Comparison of ENCODE assay signal across 8 mouse cellular contexts in the genomic region with DNA sequence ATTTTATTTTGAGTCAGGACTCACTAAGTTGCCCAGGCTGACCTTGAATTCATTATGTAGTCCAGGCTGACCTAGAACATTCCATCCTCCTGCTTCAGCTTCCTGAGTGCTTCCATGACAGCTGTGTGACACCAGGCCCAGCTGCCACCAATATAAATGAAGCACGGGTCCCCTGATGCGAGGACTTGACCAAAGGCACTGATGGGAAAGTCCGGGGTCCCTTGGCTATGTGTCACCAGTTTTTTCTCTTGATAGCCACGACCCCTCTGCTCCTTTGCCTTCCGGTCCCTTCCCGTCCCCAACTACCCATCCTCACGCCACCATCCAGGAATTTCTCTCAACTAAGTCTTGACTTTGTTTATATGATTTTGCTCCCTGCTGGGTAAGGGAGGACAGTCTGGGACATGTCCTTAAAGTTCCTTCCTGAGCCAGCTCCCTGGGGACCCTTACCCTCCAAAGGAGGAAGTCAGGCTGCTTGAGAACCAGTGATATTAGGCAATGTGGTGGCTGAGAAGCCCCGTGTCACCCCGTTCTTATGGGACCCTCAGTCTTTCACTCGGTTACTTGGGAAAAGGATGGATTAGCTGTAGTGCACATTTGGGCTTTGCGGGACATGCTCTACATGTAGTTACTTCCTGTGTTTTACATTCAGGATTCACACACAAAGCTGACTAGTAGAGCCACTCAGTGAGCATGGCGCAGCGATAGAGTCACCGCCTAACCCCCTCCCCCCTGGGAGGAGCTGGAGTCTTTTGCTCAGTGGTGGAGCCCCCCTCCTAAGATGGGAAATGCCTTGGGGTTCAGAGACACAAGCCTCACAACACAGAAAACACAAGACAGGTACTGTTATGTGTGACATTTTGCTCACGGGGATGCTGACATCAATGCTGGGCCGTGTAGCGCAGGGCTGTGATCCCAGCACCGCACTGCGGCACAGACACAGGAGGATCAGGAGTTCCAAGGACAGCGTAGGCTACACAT. TPM values are rescaled to one million over a fixed set of nuclear protein-coding genes. Genes with fewer than 3 reads are reported as not detected.
DNase-seq lines count a peak whose midpoint lies in the region; ATAC-seq lines count a peak whose summit lies in the region.

No protein-coding gene starts in this region.

- 20% methylated on average over 20 of the region's 20 CpGs for whole genome bisulfite sequencing in forebrain, embryonic 15.5 days
- WGBS in hindbrain, embryonic 16.5 days: 19% methylated on average over 20 of the region's 20 CpGs
- 22% methylated on average over 20 of the region's 20 CpGs for WGBS in midbrain, embryonic 12.5 days

- H3K4me1 ChIP-seq in forebrain, embryonic 15.5 days: peaks cover 26% of the 10 kb centered on the region
- peaks cover 15% of the 10 kb centered on the region for H3K4me1 ChIP-seq in hindbrain, embryonic 16.5 days (ENCODE audit: control insufficient read depth, insufficient read depth, low read depth, low read length)
- peaks cover 18% of the 10 kb centered on the region for H3K4me1 ChIP-seq in midbrain, embryonic 12.5 days

- peak overlapping the region; percentile 86 for H3K4me2 ChIP-seq in forebrain, embryonic 15.5 days (replicated peaks)
- peak overlapping the region; percentile 64 for H3K4me2 ChIP-seq in hindbrain, embryonic 16.5 days (ENCODE audit: low read length)
- peak overlapping the region; percentile 80 for H3K4me2 ChIP-seq in midbrain, embryonic 12.5 days (replicated peaks)

- peak; percentile 65 for DNase-seq in retina, postnatal 1 day
- no peak for DNase-seq in retina, embryonic 14.5 days (ENCODE audit: low spot score)
- peak; percentile 33 to 52 for DNase-seq in cerebellum, adult 18-20 months
- DNase-seq in left cerebral cortex, postnatal 4 days: peak; percentile 26
- peak; percentile 58 for DNase-seq in thymus, postnatal 25 days

- H3K27ac ChIP-seq in forebrain, embryonic 15.5 days (replicated peaks): peak overlapping the region; percentile 100
- peak overlapping the region; percentile 75 for H3K27ac ChIP-seq in hindbrain, embryonic 16.5 days (ENCODE audit: low read depth, low read length)
- H3K27ac ChIP-seq in midbrain, embryonic 12.5 days (replicated peaks): peak overlapping the region; percentile 99

- H3K36me3 ChIP-seq in forebrain, embryonic 15.5 days: no peaks in the 10 kb centered on the region
- H3K36me3 ChIP-seq in hindbrain, embryonic 16.5 days (ENCODE audit: control insufficient read depth, insufficient read depth, low read length): no peaks in the 10 kb centered on the region; the same call in 1 of the 2 replicates
- H3K36me3 ChIP-seq in midbrain, embryonic 12.5 days: peaks cover 19% of the 10 kb centered on the region; the same call in 1 of the 2 replicates

- intact Hi-C loops in left cerebral cortex, postnatal 4 days (cut with DNase I): no loop called here

- peak overlapping the region; percentile 65 for H3K4me3 ChIP-seq in forebrain, embryonic 15.5 days
- peak overlapping the region; percentile 56 for H3K4me3 ChIP-seq in hindbrain, embryonic 16.5 days (ENCODE audit: low read length)
- H3K4me3 ChIP-seq in midbrain, embryonic 12.5 days: peak overlapping the region; percentile 66

- ATAC-seq in forebrain, embryonic 15.5 days (replicated peaks): peak; percentile 34
- peak; percentile 24 for ATAC-seq in hindbrain, embryonic 16.5 days
- ATAC-seq in midbrain, embryonic 12.5 days (ENCODE audit: low FRiP score, low read depth): peak; percentile 45

- H3K9me3 ChIP-seq in forebrain, embryonic 15.5 days: no peaks in the 10 kb centered on the region
- no peaks in the 10 kb centered on the region for H3K9me3 ChIP-seq in hindbrain, embryonic 16.5 days (ENCODE audit: control insufficient read depth, low read length)
- H3K9me3 ChIP-seq in midbrain, embryonic 12.5 days: no peaks in the 10 kb centered on the region

- H3K9ac ChIP-seq in forebrain, embryonic 15.5 days (replicated peaks): peak overlapping the region; percentile 62
- H3K9ac ChIP-seq in hindbrain, embryonic 16.5 days (ENCODE audit: low read depth, low read length): peak overlapping the region; percentile 64
- peak overlapping the region; percentile 77 for H3K9ac ChIP-seq in midbrain, embryonic 12.5 days (replicated peaks)

- no peaks in the 10 kb centered on the region for H3K27me3 ChIP-seq in forebrain, embryonic 15.5 days
- no peaks in the 10 kb centered on the region for H3K27me3 ChIP-seq in hindbrain, embryonic 16.5 days (replicated peaks; ENCODE audit: control insufficient read depth, insufficient read depth, low read length)
- no peaks in the 10 kb centered on the region for H3K27me3 ChIP-seq in midbrain, embryonic 12.5 days

RNA-seq across cellular contexts. Expression of a gene that starts 1.0 kb away (rescaled TPM):
- polyA plus RNA-seq in forebrain, embryonic 15.5 days (2015; fragmentation: Nextera tagmentation; extraction: Ambion mirVana): 40.6 and 44.5 TPM in 2 replicates
- polyA plus RNA-seq in hindbrain, embryonic 16.5 days (2015; fragmentation: Nextera tagmentation; extraction: Ambion mirVana): 39.9 and 41.5 TPM in 2 replicates
- total RNA-seq in left cerebral cortex, postnatal 4 days (2021): 10 to 100 TPM; 33.8 to 35.0 TPM
- 41.8 and 43.7 TPM in 2 replicates for polyA plus RNA-seq in midbrain, embryonic 12.5 days (2016; fragmentation: Nextera tagmentation; extraction: Ambion mirVana)

RNA-seq across cellular contexts. Expression of a gene that starts 14.8 kb away (rescaled TPM):
- 2.2 and 2.4 TPM in 2 replicates for polyA plus RNA-seq in forebrain, embryonic 15.5 days (2015; fragmentation: Nextera tagmentation; extraction: Ambion mirVana)
- polyA plus RNA-seq in hindbrain, embryonic 16.5 days (2015; fragmentation: Nextera tagmentation; extraction: Ambion mirVana): 3.1 and 4.4 TPM in 2 replicates
- 1 to 10 TPM; 3.5 to 4.3 TPM for total RNA-seq in left cerebral cortex, postnatal 4 days (2021)
- 1.6 and 2.0 TPM in 2 replicates for polyA plus RNA-seq in midbrain, embryonic 12.5 days (2016; fragmentation: Nextera tagmentation; extraction: Ambion mirVana)

RNA-seq across cellular contexts. Expression of a gene that starts 44.5 kb away (rescaled TPM):
- 37.6 and 39.5 TPM in 2 replicates for polyA plus RNA-seq in forebrain, embryonic 15.5 days (2015; fragmentation: Nextera tagmentation; extraction: Ambion mirVana)
- 39.9 and 42.9 TPM in 2 replicates for polyA plus RNA-seq in hindbrain, embryonic 16.5 days (2015; fragmentation: Nextera tagmentation; extraction: Ambion mirVana)
- 10 to 100 TPM; 45.3 to 46.6 TPM for total RNA-seq in left cerebral cortex, postnatal 4 days (2021)
- 44.9 and 47.1 TPM in 2 replicates for polyA plus RNA-seq in midbrain, embryonic 12.5 days (2016; fragmentation: Nextera tagmentation; extraction: Ambion mirVana)

RNA-seq across cellular contexts. Expression of a gene that starts 50.9 kb away (rescaled TPM):
- 8.2 and 12.5 TPM in 2 replicates for polyA plus RNA-seq in forebrain, embryonic 15.5 days (2015; fragmentation: Nextera tagmentation; extraction: Ambion mirVana)
- 9.4 and 12.3 TPM in 2 replicates for polyA plus RNA-seq in hindbrain, embryonic 16.5 days (2015; fragmentation: Nextera tagmentation; extraction: Ambion mirVana)
- 100 to 1,000 TPM; 102 to 106 TPM for total RNA-seq in left cerebral cortex, postnatal 4 days (2021)
- polyA plus RNA-seq in midbrain, embryonic 12.5 days (2016; fragmentation: Nextera tagmentation; extraction: Ambion mirVana): 5.4 and 6.0 TPM in 2 replicates

RNA-seq across cellular contexts. Expression of a gene that starts 52.8 kb away (rescaled TPM):
- 0.19 and 0.31 TPM in 2 replicates for polyA plus RNA-seq in forebrain, embryonic 15.5 days (2015; fragmentation: Nextera tagmentation; extraction: Ambion mirVana)
- 0.79 and 1.5 TPM in 2 replicates for polyA plus RNA-seq in hindbrain, embryonic 16.5 days (2015; fragmentation: Nextera tagmentation; extraction: Ambion mirVana)
- under 1 TPM; 0.60 to 0.64 TPM for total RNA-seq in left cerebral cortex, postnatal 4 days (2021)
- polyA plus RNA-seq in midbrain, embryonic 12.5 days (2016; fragmentation: Nextera tagmentation; extraction: Ambion mirVana): 0.20 and 0.32 TPM in 2 replicates
